Mouse (Mus musculus): ENCODE results near the gene Btbd6. TPM values are rescaled to one million over a fixed set of nuclear protein-coding genes. Genes with fewer than 3 reads are reported as not detected.
A peak's percentile ranks its signal among the peaks of the same experiment; 100 is the strongest.

Btbd6 gene
- polyA plus RNA-seq, 1 experiment from 2014 or later = 21.8 TPM

GRCm38 (mm10) chr12:112991444-112991843 lies 15.2 kb downstream of the Btbd6 start:
- 95% methylated on average over 2 of the region's 2 CpGs for WGBS
- no peak overlapping the region for H3K4me3 ChIP-seq (ENCODE audit: low read depth, low read length)
- no peak overlapping the region for H3K4me2 ChIP-seq (ENCODE audit: low read depth)
- H3K36me3 ChIP-seq (ENCODE audit: control insufficient read depth, insufficient read depth, low read length) = no peaks in the 10 kb centered on the region; the same call in 1 of the 2 replicates
- H3K4me1 ChIP-seq (ENCODE audit: control insufficient read depth, insufficient read depth, low read length) = no peaks in the 10 kb centered on the region
- no peak overlapping the region for H3K9ac ChIP-seq (ENCODE audit: low read length)
- no peaks in the 10 kb centered on the region for H3K9me3 ChIP-seq (ENCODE audit: control insufficient read depth, low read length)
- H3K27ac ChIP-seq (ENCODE audit: low read depth, low read length) = no peak overlapping the region
- ATAC-seq (ENCODE audit: insufficient read depth, low FRiP score, low TSS enrichment) (no peak), DNase-seq (ENCODE audit: low spot score) (no peak)
- no peaks in the 10 kb centered on the region for H3K27me3 ChIP-seq (ENCODE audit: control insufficient read depth, insufficient read depth, low read length)

- no peak overlapping the region for H3K4me3 ChIP-seq (ENCODE audit: low read depth, low read length)
- no peaks in the 10 kb centered on the region for H3K36me3 ChIP-seq (ENCODE audit: control insufficient read depth, insufficient read depth, low read length)
- peaks cover 8% of the 10 kb centered on the region; the same call in 1 of the 2 replicates for H3K4me1 ChIP-seq (ENCODE audit: control insufficient read depth, insufficient read depth, low read length)
- H3K27me3 ChIP-seq (ENCODE audit: control insufficient read depth, insufficient read depth, low read length) = no peaks in the 10 kb centered on the region
- DNase-seq (ENCODE audit: low spot score) = no peak
- H3K9ac ChIP-seq (ENCODE audit: low read length) = no peak overlapping the region
- H3K9me3 ChIP-seq (ENCODE audit: control insufficient read depth, low read length) = no peaks in the 10 kb centered on the region
- no peak overlapping the region for H3K4me2 ChIP-seq (ENCODE audit: low read depth)
- no peak overlapping the region for H3K27ac ChIP-seq (ENCODE audit: low read depth, low read length)
- no peak for ATAC-seq (ENCODE audit: insufficient read depth, low FRiP score, low TSS enrichment)
- WGBS = 79% methylated on average over 4 of the region's 4 CpGs
Measured at GRCm38 (mm10) chr12:112994153-112994552, 17.9 kb downstream of the Btbd6 start.

DNA sequence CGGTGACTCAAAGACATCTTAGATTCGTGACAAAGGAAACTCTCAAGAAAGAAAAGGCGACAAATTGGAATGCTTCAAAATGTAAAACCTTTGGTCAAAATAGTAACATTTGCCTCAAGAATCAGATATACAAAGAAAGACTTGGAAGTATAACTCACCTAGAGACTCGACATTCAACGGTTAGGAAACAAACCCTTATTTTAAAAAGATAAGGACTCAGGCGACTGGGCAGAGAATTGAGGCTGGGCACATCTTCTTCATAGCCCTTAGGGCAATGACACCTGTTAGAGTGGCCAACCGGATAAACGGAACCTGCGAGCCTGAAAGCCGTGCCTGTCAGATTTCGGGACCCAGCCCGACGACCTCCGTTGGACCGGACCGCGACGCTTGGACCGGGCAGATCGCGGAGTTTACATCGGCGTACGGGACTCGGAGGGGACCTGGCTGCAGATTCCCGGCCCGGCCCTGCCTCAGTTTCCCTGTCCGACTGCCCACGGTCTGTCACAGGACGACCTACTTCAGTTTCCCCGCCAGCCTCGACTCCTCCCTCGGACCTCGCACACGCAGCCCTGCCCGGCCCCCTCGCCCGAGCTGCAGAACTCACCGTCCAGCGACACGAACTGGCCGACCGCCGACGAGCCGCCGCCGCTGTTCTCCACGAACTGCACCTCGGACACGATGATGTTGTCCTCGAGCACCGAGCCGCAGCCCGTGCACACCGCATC lies 23.4 kb downstream of the Btbd6 start:
- Histone ChIP-seq H3K9ac (ENCODE audit: low read length) (peak overlapping the region; percentile 91), H3K4me3 (ENCODE audit: low read depth, low read length) (peak overlapping the region; percentile 88), H3K4me1 (ENCODE audit: control insufficient read depth, insufficient read depth, low read length) (peaks cover 11% of the 10 kb centered on the region; the same call in 1 of the 2 replicates), H3K4me2 (ENCODE audit: low read depth) (peak overlapping the region; percentile 88), H3K27ac (ENCODE audit: low read depth, low read length) (peak overlapping the region; percentile 89), H3K36me3 (ENCODE audit: control insufficient read depth, insufficient read depth, low read length) (no peaks in the 10 kb centered on the region), H3K27me3 (ENCODE audit: control insufficient read depth, insufficient read depth, low read length) (no peaks in the 10 kb centered on the region), H3K9me3 (ENCODE audit: control insufficient read depth, low read length) (no peaks in the 10 kb centered on the region)
- ATAC-seq (ENCODE audit: insufficient read depth, low FRiP score, low TSS enrichment) = no peak
- WGBS = 1% methylated on average over 56 of the region's 56 CpGs
- DNase-seq (ENCODE audit: low spot score) = no peak

GRCm38 (mm10) chr12:113000294-113001132 lies 24.2 kb downstream of the Btbd6 start, which contains the start of gene Brf1:
Gene Brf1, minus strand, starts transcription at chr12:113000704.
- DNase-seq (ENCODE audit: low spot score) = peak; percentile 98
- Histone ChIP-seq H3K9me3 (ENCODE audit: control insufficient read depth, low read length) (no peaks in the 10 kb centered on the region), H3K4me1 (ENCODE audit: control insufficient read depth, insufficient read depth, low read length) (peaks cover 11% of the 10 kb centered on the region; the same call in 1 of the 2 replicates), H3K4me2 (ENCODE audit: low read depth) (peak within 1 kb of the TSS; percentile 88), H3K27ac (ENCODE audit: low read depth, low read length) (peak within 1 kb of the TSS; percentile 89), H3K9ac (ENCODE audit: low read length) (peak within 1 kb of the TSS; percentile 91), H3K27me3 (ENCODE audit: control insufficient read depth, insufficient read depth, low read length) (no peaks in the 10 kb centered on the region), H3K4me3 (ENCODE audit: low read depth, low read length) (peak within 1 kb of the TSS; percentile 88), H3K36me3 (ENCODE audit: control insufficient read depth, insufficient read depth, low read length) (no peaks in the 10 kb centered on the region)
- ATAC-seq (ENCODE audit: insufficient read depth, low FRiP score, low TSS enrichment) = peak; percentile 97
- under 1% methylated on average over 94 of the region's 96 CpGs for WGBS

- ATAC-seq (ENCODE audit: insufficient read depth, low FRiP score, low TSS enrichment) = no peak
- H3K4me3 ChIP-seq (ENCODE audit: low read depth, low read length) = peak overlapping the region; percentile 88
- peaks cover 11% of the 10 kb centered on the region; the same call in 1 of the 2 replicates for H3K4me1 ChIP-seq (ENCODE audit: control insufficient read depth, insufficient read depth, low read length)
- no peaks in the 10 kb centered on the region for H3K36me3 ChIP-seq (ENCODE audit: control insufficient read depth, insufficient read depth, low read length)
- 3% methylated on average over 5 of the region's 5 CpGs for WGBS
- no peak for DNase-seq (ENCODE audit: low spot score)
- no peaks in the 10 kb centered on the region for H3K27me3 ChIP-seq (ENCODE audit: control insufficient read depth, insufficient read depth, low read length)
- peak overlapping the region; percentile 47 for H3K4me2 ChIP-seq (ENCODE audit: low read depth)
- H3K9ac ChIP-seq (ENCODE audit: low read length) = peak overlapping the region; percentile 41
- H3K9me3 ChIP-seq (ENCODE audit: control insufficient read depth, low read length) = no peaks in the 10 kb centered on the region
- H3K27ac ChIP-seq (ENCODE audit: low read depth, low read length) = peak overlapping the region; percentile 89
Measured at GRCm38 (mm10) chr12:113001133-113001474, 24.8 kb downstream of the Btbd6 start.

DNA sequence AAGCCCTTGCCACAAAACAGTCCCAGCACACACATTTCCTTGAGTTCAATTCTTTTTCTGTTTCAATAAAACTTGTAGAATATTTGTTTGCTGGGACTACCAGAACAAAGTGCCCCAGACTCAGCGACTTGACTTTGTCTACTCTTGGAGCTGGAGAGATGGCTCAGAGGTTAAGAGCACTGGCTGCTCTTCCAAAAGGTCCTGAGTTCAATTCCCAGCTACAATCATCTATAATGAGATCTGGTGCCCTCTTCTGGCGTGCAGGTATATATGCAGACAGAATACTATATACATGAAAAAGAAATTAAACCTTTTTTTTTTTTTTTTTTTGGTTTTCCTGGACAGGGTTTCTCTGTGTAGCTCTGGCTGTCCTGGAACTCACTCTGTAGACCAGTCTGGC lies 26.4 kb downstream of the Btbd6 start:
- H3K9me3 ChIP-seq (ENCODE audit: control insufficient read depth, low read length) = no peaks in the 10 kb centered on the region
- ATAC-seq (ENCODE audit: insufficient read depth, low FRiP score, low TSS enrichment) (no peak), DNase-seq (ENCODE audit: low spot score) (no peak)
- no peak overlapping the region for H3K27ac ChIP-seq (ENCODE audit: low read depth, low read length)
- 41% methylated on average over 2 of the region's 2 CpGs for WGBS
- no peak overlapping the region for H3K9ac ChIP-seq (ENCODE audit: low read length)
- no peak overlapping the region for H3K4me3 ChIP-seq (ENCODE audit: low read depth, low read length)
- H3K4me2 ChIP-seq (ENCODE audit: low read depth) = no peak overlapping the region
- H3K4me1 ChIP-seq (ENCODE audit: control insufficient read depth, insufficient read depth, low read length) = peaks cover 11% of the 10 kb centered on the region; the same call in 1 of the 2 replicates
- no peaks in the 10 kb centered on the region for H3K27me3 ChIP-seq (ENCODE audit: control insufficient read depth, insufficient read depth, low read length)
- no peaks in the 10 kb centered on the region for H3K36me3 ChIP-seq (ENCODE audit: control insufficient read depth, insufficient read depth, low read length)

- Histone ChIP-seq H3K27ac (ENCODE audit: low read depth, low read length) (no peak overlapping the region), H3K4me3 (ENCODE audit: low read depth, low read length) (no peak overlapping the region), H3K9ac (ENCODE audit: low read length) (no peak overlapping the region), H3K36me3 (ENCODE audit: control insufficient read depth, insufficient read depth, low read length) (no peaks in the 10 kb centered on the region), H3K4me1 (ENCODE audit: control insufficient read depth, insufficient read depth, low read length) (peaks cover 5% of the 10 kb centered on the region; the same call in 1 of the 2 replicates), H3K9me3 (ENCODE audit: control insufficient read depth, low read length) (no peaks in the 10 kb centered on the region), H3K27me3 (ENCODE audit: control insufficient read depth, insufficient read depth, low read length) (no peaks in the 10 kb centered on the region), H3K4me2 (ENCODE audit: low read depth) (no peak overlapping the region)
- DNase-seq (ENCODE audit: low spot score) (no peak), ATAC-seq (ENCODE audit: insufficient read depth, low FRiP score, low TSS enrichment) (no peak)
- 84% methylated on average over 8 of the region's 8 CpGs for WGBS
Measured at GRCm38 (mm10) chr12:113004011-113004410, 27.7 kb downstream of the Btbd6 start.

DNA sequence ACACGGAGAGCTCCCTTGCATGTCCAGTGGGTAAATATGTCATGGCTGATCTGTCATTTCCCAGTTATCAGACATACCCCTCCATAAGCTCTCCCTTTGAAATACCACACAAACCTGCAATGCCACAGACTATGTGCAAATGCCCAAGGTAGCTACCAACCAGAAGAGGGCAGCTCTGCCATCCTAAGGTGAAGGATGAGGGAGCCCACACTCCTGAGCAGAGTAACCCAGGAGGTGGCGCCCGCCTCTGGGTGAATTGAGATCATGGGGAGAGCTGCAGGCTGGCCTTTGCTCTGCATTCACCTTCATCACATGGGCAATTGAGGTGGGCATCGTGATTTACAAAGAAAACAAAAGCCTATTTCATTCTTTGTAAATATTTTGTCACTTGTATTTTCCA lies 28.7 kb downstream of the Btbd6 start:
- H3K9ac ChIP-seq (ENCODE audit: low read length) = no peak overlapping the region
- DNase-seq (ENCODE audit: low spot score) (no peak), ATAC-seq (ENCODE audit: insufficient read depth, low FRiP score, low TSS enrichment) (no peak)
- WGBS = 26% methylated on average over 4 of the region's 4 CpGs
- no peak overlapping the region for H3K27ac ChIP-seq (ENCODE audit: low read depth, low read length)
- H3K27me3 ChIP-seq (ENCODE audit: control insufficient read depth, insufficient read depth, low read length) = no peaks in the 10 kb centered on the region
- H3K9me3 ChIP-seq (ENCODE audit: control insufficient read depth, low read length) = no peaks in the 10 kb centered on the region
- no peaks in the 10 kb centered on the region for H3K36me3 ChIP-seq (ENCODE audit: control insufficient read depth, insufficient read depth, low read length)
- H3K4me3 ChIP-seq (ENCODE audit: low read depth, low read length) = no peak overlapping the region
- no peaks in the 10 kb centered on the region for H3K4me1 ChIP-seq (ENCODE audit: control insufficient read depth, insufficient read depth, low read length)
- no peak overlapping the region for H3K4me2 ChIP-seq (ENCODE audit: low read depth)
